Mouse (Mus musculus) ES-E14 (cell line): ENCODE results near the gene Mrps6.

Source experiments
- CHD2 ChIP-seq: IDR thresholded peaks from 2 replicates; pipeline ENCODE4 v1.6.1; 2014; ENCODE audit warnings: mild to moderate bottlenecking, low read depth, low read length, inconsistent platforms
- HCFC1 ChIP-seq: IDR thresholded peaks from 2 replicates; pipeline ENCODE4 v1.6.1; 2012; ENCODE audit warnings: low read length, inconsistent platforms, borderline replicate concordance; ENCODE audit not compliant: insufficient read depth
- MAFK ChIP-seq: IDR thresholded peaks from 2 replicates; pipeline ENCODE4 v1.6.1; 2014; ENCODE audit warnings: mild to moderate bottlenecking, low read depth, low read length, inconsistent platforms; ENCODE audit not compliant: insufficient read depth
- ZC3H11A ChIP-seq: IDR thresholded peaks from 2 replicates; pipeline ENCODE4 v1.6.1; 2012; ENCODE audit warnings: low read depth, mild to moderate bottlenecking, inconsistent platforms, low read length, borderline replicate concordance
- ZNF384 ChIP-seq: IDR thresholded peaks from 2 replicates; pipeline ENCODE4 v1.6.1; 2012; ENCODE audit warnings: low read depth, low read length, inconsistent platforms

DNA sequence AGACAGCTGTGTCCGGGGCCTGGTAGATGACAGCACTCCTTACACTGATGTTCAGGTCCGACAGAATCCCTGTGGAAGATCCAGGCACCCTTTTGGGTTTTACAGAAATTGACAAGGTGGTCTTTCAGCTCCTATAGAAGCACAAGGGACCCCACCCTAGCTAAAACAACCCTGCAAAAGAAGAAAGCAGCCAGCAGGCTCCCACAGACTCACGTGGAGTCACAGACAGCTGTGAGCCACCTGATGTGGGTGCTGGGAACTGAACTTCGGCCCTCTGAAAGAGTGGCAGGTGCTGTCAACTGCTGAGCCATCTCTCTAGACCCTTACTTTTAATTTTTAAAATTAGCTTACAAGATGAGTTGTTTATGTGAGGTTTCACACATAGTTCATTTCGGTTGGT lies 23.4 kb upstream of the Mrps6 start:
- no peak for TF ChIP-seq ZC3H11A
- no peak for TF ChIP-seq CHD2
- no peak for TF ChIP-seq MAFK
- TF ChIP-seq ZNF384 = no peak
- TF ChIP-seq HCFC1 = no peak
